In genomic region chr1:134433473-134433872, GRCm38 (mm10) we compare ENCODE assay signal across 25 mouse cellular contexts. TPM values are rescaled to one million over a fixed set of nuclear protein-coding genes. Genes with fewer than 3 reads are reported as not detected.
"Had no signal": no experiment of that assay in that cellular context is flagged by ENCODE, and none has a peak within 500 bp of the region (broad histone marks: within the 10 kb centered on the region; RNA-seq: fewer than 3 reads in every experiment).

No protein-coding gene starts in this region.

- H3K4me3 ChIP-seq: left cerebral cortex, adult 2 months; liver, embryonic 13.5 days had no signal

- H3K9ac ChIP-seq: liver, embryonic 13.5 days had no signal

- H3K27ac ChIP-seq: kidney, postnatal 0 days; left cerebral cortex, adult 2 months; liver, embryonic 13.5 days had no signal

- H3K4me2 ChIP-seq: liver, embryonic 13.5 days; midbrain, embryonic 11.5 days had no signal

- H3K9me3 ChIP-seq: liver, embryonic 13.5 days had no signal

- ATAC-seq: intestine, postnatal 0 days had no signal

- H3K27me3 ChIP-seq: liver, embryonic 13.5 days had no signal

- DNase-seq: kidney, adult 2 months; kidney, postnatal 36 days; layer of hippocampus, postnatal 36 days; liver, embryonic 13.5 days; lung, adult 2 months; lung, postnatal 14 days; lung, postnatal 4 days; midbrain, embryonic 14.5 days; thymus, adult 2 months; thymus, postnatal 14 days; thymus, postnatal 4 days had no signal

RNA-seq across cellular contexts. Expression of gene 4933406M09Rik, which starts 47.7 kb away (rescaled TPM):
- polyA plus RNA-seq: intestine, postnatal 0 days; kidney, embryonic 14.5 days; kidney, postnatal 0 days; limb, embryonic 11.5 days; limb, embryonic 14.5 days; liver, embryonic 13.5 days; lung, adult 2 months; lung, embryonic 16.5 days; midbrain, embryonic 11.5 days; midbrain, embryonic 14.5 days; midbrain, postnatal 0 days; neural tube, embryonic 11.5 days; neural tube, embryonic 14.5 days; small intestine, adult 2 months; spleen, adult 2 months; stomach, embryonic 14.5 days; thymus, adult 2 months had no signal
